Mouse (Mus musculus) kidney, embryonic 14.5 days (tissue): Measurements from ENCODE around the gene Slc16a5. TPM values are rescaled to one million over a fixed set of nuclear protein-coding genes. Genes with fewer than 3 reads are reported as not detected.
A peak's percentile ranks its signal among the peaks of the same experiment; 100 is the strongest.

Experiments used
- ATAC-seq: fragments of 200-750 bp; cut with Nextera tagmentation; 2 replicates; pipeline ENCODE4 v1.8.0; 2017; ENCODE audit warnings: moderate number of reproducible peaks, mild to moderate bottlenecking, moderate TSS enrichment, moderate library complexity; ENCODE audit not compliant: low FRiP score, low TSS enrichment
- H3K27ac ChIP-seq: fragments of 300-500 bp; sonication (generic); 2 replicates; pipeline ENCODE4 v1.5.1; 2014; ENCODE audit warnings: low read depth, mild to moderate bottlenecking, low read length, moderate library complexity, mixed read lengths
- H3K27me3 ChIP-seq: fragments of 300-500 bp; sonication (generic); 2 replicates; pipeline ENCODE4 v1.6.1; 2014; ENCODE audit warnings: mild to moderate bottlenecking, low read length; ENCODE audit not compliant: control insufficient read depth, insufficient read depth
- H3K36me3 ChIP-seq: fragments of 300-500 bp; sonication (generic); 2 replicates; pipeline ENCODE4 v1.6.1; 2014; ENCODE audit warnings: low read length, mixed read lengths; ENCODE audit not compliant: control insufficient read depth, insufficient read depth
- H3K4me1 ChIP-seq: fragments of 300-500 bp; sonication (generic); 2 replicates; pipeline ENCODE4 v1.6.1; 2014; ENCODE audit warnings: low read length, mixed read lengths; ENCODE audit not compliant: control insufficient read depth, insufficient read depth
- H3K4me2 ChIP-seq: fragments of 300-500 bp; sonication (generic); replicated peaks from 2 replicates; pipeline ENCODE4 v1.6.1; 2014; ENCODE audit warnings: low read depth, mild to moderate bottlenecking, low read length
- H3K4me3 ChIP-seq: fragments of 300-500 bp; sonication (generic); 2 replicates; pipeline ENCODE4 v1.5.1; 2014; ENCODE audit warnings: mild to moderate bottlenecking, low read length
- H3K9ac ChIP-seq: fragments of 300-500 bp; sonication (generic); 2 replicates; pipeline ENCODE4 v1.6.1; 2014; ENCODE audit warnings: low read depth, mild to moderate bottlenecking, low read length, moderate library complexity
- H3K9me3 ChIP-seq: fragments of 300-500 bp; sonication (generic); 2 replicates; pipeline ENCODE4 v1.6.1; 2016; ENCODE audit warnings: low read length; ENCODE audit not compliant: control insufficient read depth
- WGBS: fragments of 180-500 bp; shearing (Covaris S2); extraction: QIAGEN DNeasy Blood & Tissue Kit; methylation state at CpG from one replicate; pipeline ENCODE4 v1.1.7; 2014; 5-methylcytosine and 5-hydroxymethylcytosine counted together
- polyA plus RNA-seq: library from polyadenylated mRNA; unstranded; fragments of >200 nt; fragmentation: Nextera tagmentation; extraction: Ambion mirVana; gene quantifications from 2 replicates; pipeline ENCODE4 v1.2.1, GENCODE M21; 2014

The Slc16a5 gene
- polyA plus RNA-seq, 1 experiment from 2014 or later, result 10.7 TPM

- Histone ChIP-seq H3K27ac (peak overlapping the region; percentile 37), H3K4me1 (no peaks in the 10 kb centered on the region), H3K4me3 (no peak overlapping the region), H3K36me3 (peaks cover 77% of the 10 kb centered on the region), H3K9ac (0 out of 2 replicates have a peak overlapping the region, but pooled peaks have one; percentile 14), H3K4me2 (no peak overlapping the region), H3K9me3 (no peaks in the 10 kb centered on the region), H3K27me3 (no peaks in the 10 kb centered on the region)
- ATAC-seq, result peak; percentile 73
- WGBS, result 42% methylated on average over 20 of the region's 20 CpGs
These were observed 34.6 kb upstream of the Slc16a5 start for GRCm38 (mm10) chr11:115427482-115428331.

GRCm38 (mm10) chr11:115429307-115429706 is 33.0 kb upstream of the Slc16a5 start:
- no peak for ATAC-seq
- Histone ChIP-seq H3K9me3 (no peaks in the 10 kb centered on the region), H3K36me3 (peaks cover 68% of the 10 kb centered on the region), H3K27me3 (no peaks in the 10 kb centered on the region), H3K9ac (no peak overlapping the region), H3K4me2 (no peak overlapping the region), H3K4me3 (no peak overlapping the region), H3K27ac (no peak overlapping the region), H3K4me1 (no peaks in the 10 kb centered on the region)
- 85% methylated on average over 7 of the region's 7 CpGs for WGBS

- Histone ChIP-seq H3K4me1 (0 out of 2 replicates have a peak, but pooled peaks cover 3% of the 10 kb centered on the region), H3K9me3 (no peaks in the 10 kb centered on the region), H3K4me3 (no peak overlapping the region), H3K36me3 (peaks cover 57% of the 10 kb centered on the region), H3K4me2 (no peak overlapping the region), H3K27ac (no peak overlapping the region), H3K9ac (no peak overlapping the region), H3K27me3 (no peaks in the 10 kb centered on the region)
- WGBS, result 94% methylated on average over 6 of the region's 6 CpGs
- no peak for ATAC-seq
These were observed 31.7 kb upstream of the Slc16a5 start for GRCm38 (mm10) chr11:115430561-115430960.

GRCm38 (mm10) chr11:115432814-115433213 is 29.5 kb upstream of the Slc16a5 start:
- H3K4me1 ChIP-seq, result 0 out of 2 replicates have a peak, but pooled peaks cover 6% of the 10 kb centered on the region
- H3K36me3 ChIP-seq, result peaks cover 38% of the 10 kb centered on the region
- no peak for ATAC-seq
- no peak overlapping the region for H3K27ac ChIP-seq
- H3K4me2 ChIP-seq, result no peak overlapping the region
- no peak overlapping the region for H3K9ac ChIP-seq
- H3K4me3 ChIP-seq, result no peak overlapping the region
- H3K9me3 ChIP-seq, result no peaks in the 10 kb centered on the region
- 87% methylated on average over 4 of the region's 4 CpGs for WGBS
- H3K27me3 ChIP-seq, result no peaks in the 10 kb centered on the region

- no peak for ATAC-seq
These were observed 28.9 kb upstream of the Slc16a5 start for GRCm38 (mm10) chr11:115433342-115433741.

GRCm38 (mm10) chr11:115435596-115436337 is 26.5 kb upstream of the Slc16a5 start:
- 3% methylated on average over 31 of the region's 31 CpGs for WGBS
- H3K27me3 ChIP-seq, result no peaks in the 10 kb centered on the region
- peaks cover 6% of the 10 kb centered on the region; the same call in 1 of the 2 replicates for H3K9me3 ChIP-seq
- 0 out of 2 replicates have a peak, but pooled peaks have one; percentile 58 for ATAC-seq
- H3K4me2 ChIP-seq, result peak overlapping the region; percentile 41
- no peak overlapping the region for H3K27ac ChIP-seq
- 0 out of 2 replicates have a peak overlapping the region, but pooled peaks have one; percentile 44 for H3K9ac ChIP-seq
- H3K36me3 ChIP-seq, result peaks cover 16% of the 10 kb centered on the region
- H3K4me1 ChIP-seq, result 0 out of 2 replicates have a peak, but pooled peaks cover 6% of the 10 kb centered on the region
- H3K4me3 ChIP-seq, result peak overlapping the region; percentile 19; the same call in 1 of the 2 replicates

More at GRCm38 (mm10) chr11:115433342-115433741, 28.9 kb upstream of the Slc16a5 start:
- Histone ChIP-seq H3K36me3 (peaks cover 38% of the 10 kb centered on the region), H3K9me3 (no peaks in the 10 kb centered on the region), H3K9ac (no peak overlapping the region), H3K27me3 (no peaks in the 10 kb centered on the region), H3K4me1 (0 out of 2 replicates have a peak, but pooled peaks cover 6% of the 10 kb centered on the region), H3K4me3 (no peak overlapping the region), H3K4me2 (no peak overlapping the region), H3K27ac (no peak overlapping the region)
- 76% methylated on average over 6 of the region's 6 CpGs for WGBS

GRCm38 (mm10) chr11:115437571-115438122 is 24.6 kb upstream of the Slc16a5 start:
- ATAC-seq, result no peak
- no peak overlapping the region for H3K27ac ChIP-seq
- WGBS, result 63% methylated on average over 5 of the region's 5 CpGs

GRCm38 (mm10) chr11:115439326-115439725 is 22.9 kb upstream of the Slc16a5 start:
- no peak for ATAC-seq
- no peak overlapping the region for H3K9ac ChIP-seq
- H3K27ac ChIP-seq, result no peak overlapping the region
- H3K9me3 ChIP-seq, result peaks cover 6% of the 10 kb centered on the region; the same call in 1 of the 2 replicates
- WGBS, result 77% methylated on average over 3 of the region's 3 CpGs
- no peaks in the 10 kb centered on the region for H3K27me3 ChIP-seq
- H3K4me1 ChIP-seq, result 0 out of 2 replicates have a peak, but pooled peaks cover 6% of the 10 kb centered on the region
- no peak overlapping the region for H3K4me2 ChIP-seq
- no peak overlapping the region for H3K4me3 ChIP-seq
- no peaks in the 10 kb centered on the region for H3K36me3 ChIP-seq

More at GRCm38 (mm10) chr11:115437571-115438122, 24.6 kb upstream of the Slc16a5 start:
- Histone ChIP-seq H3K9me3 (peaks cover 6% of the 10 kb centered on the region; the same call in 1 of the 2 replicates), H3K4me2 (no peak overlapping the region), H3K4me3 (no peak overlapping the region), H3K4me1 (0 out of 2 replicates have a peak, but pooled peaks cover 6% of the 10 kb centered on the region), H3K36me3 (no peaks in the 10 kb centered on the region), H3K27me3 (no peaks in the 10 kb centered on the region), H3K9ac (no peak overlapping the region)
